Mouse (Mus musculus) midbrain, embryonic 13.5 days (tissue): ENCODE data around the gene Cbx5. TPM values are rescaled to one million over a fixed set of nuclear protein-coding genes. Genes with fewer than 3 reads are reported as not detected.

Source experiments
- ATAC-seq: fragments of 200-750 bp; cut with Nextera tagmentation; 2 replicates; pipeline ENCODE4 v1.8.0; 2017; ENCODE audit warnings: mild to moderate bottlenecking, moderate TSS enrichment, moderate library complexity
- H3K27ac ChIP-seq: fragments of 300-500 bp; sonication (generic); 2 replicates; pipeline ENCODE4 v1.5.1; 2015; ENCODE audit warnings: inconsistent platforms, mild to moderate bottlenecking, moderate library complexity
- H3K27me3 ChIP-seq: fragments of 300-500 bp; sonication (generic); 2 replicates; pipeline ENCODE4 v1.6.1; 2015; ENCODE audit warnings: mild to moderate bottlenecking, inconsistent platforms
- H3K36me3 ChIP-seq: fragments of 300-500 bp; sonication (generic); 2 replicates; pipeline ENCODE4 v1.6.1; 2015; ENCODE audit warnings: mild to moderate bottlenecking, inconsistent platforms
- H3K4me1 ChIP-seq: fragments of 300-500 bp; sonication (generic); replicated peaks from 2 replicates; pipeline ENCODE4 v1.6.1; 2015; ENCODE audit warnings: inconsistent platforms
- H3K4me2 ChIP-seq: fragments of 300-500 bp; sonication (generic); replicated peaks from 2 replicates; pipeline ENCODE4 v1.6.1; 2015; ENCODE audit warnings: moderate library complexity, mild to moderate bottlenecking, inconsistent platforms
- H3K4me3 ChIP-seq: fragments of 300-500 bp; sonication (generic); replicated peaks from 2 replicates; pipeline ENCODE4 v1.5.1; 2015; ENCODE audit warnings: mild to moderate bottlenecking, inconsistent platforms
- H3K9ac ChIP-seq: fragments of 300-500 bp; sonication (generic); replicated peaks from 2 replicates; pipeline ENCODE4 v1.6.1; 2015; ENCODE audit warnings: mild to moderate bottlenecking, inconsistent platforms
- H3K9me3 ChIP-seq: fragments of 300-500 bp; sonication (generic); 2 replicates; pipeline ENCODE4 v1.6.1; 2016; ENCODE audit warnings: mild to moderate bottlenecking, inconsistent platforms
- WGBS: fragments of 180-500 bp; shearing (Covaris S2); methylation state at CpG from one replicate; pipeline ENCODE4 v1.1.7; 2015; 5-methylcytosine and 5-hydroxymethylcytosine counted together
- polyA plus RNA-seq: library from polyadenylated mRNA; unstranded; fragments of >200 nt; fragmentation: Nextera tagmentation; extraction: Ambion mirVana; gene quantifications from 2 replicates; pipeline ENCODE4 v1.2.1, GENCODE M21; 2015

Gene Cbx5
- polyA plus RNA-seq, 1 experiment from 2014 or later: 146 TPM

- H3K36me3 ChIP-seq: no peaks in the 10 kb centered on the region
- no peak overlapping the region for H3K27ac ChIP-seq
- WGBS: 34% methylated on average over 5 of the region's 5 CpGs
- ATAC-seq: no peak
- no peak overlapping the region for H3K4me2 ChIP-seq
- no peak overlapping the region for H3K4me3 ChIP-seq
- H3K9me3 ChIP-seq: no peaks in the 10 kb centered on the region
- H3K9ac ChIP-seq: no peak overlapping the region
- peaks cover 52% of the 10 kb centered on the region for H3K4me1 ChIP-seq
- peaks cover 52% of the 10 kb centered on the region for H3K27me3 ChIP-seq
Measured at GRCm38 (mm10) chr15:103165924-103166323, 73.7 kb downstream of the Cbx5 start.

- under 1% methylated on average over 13 of the region's 13 CpGs for WGBS
- Histone ChIP-seq H3K4me3 (no peak overlapping the region), H3K9me3 (no peaks in the 10 kb centered on the region), H3K27me3 (peaks cover 47% of the 10 kb centered on the region), H3K4me1 (peaks cover 52% of the 10 kb centered on the region), H3K27ac (no peak overlapping the region), H3K36me3 (no peaks in the 10 kb centered on the region), H3K9ac (no peak overlapping the region), H3K4me2 (no peak overlapping the region)
- 0 out of 2 replicates have a peak, but pooled peaks have one; percentile 6 for ATAC-seq
Measured at GRCm38 (mm10) chr15:103165379-103165778, 74.2 kb downstream of the Cbx5 start.

- no peaks in the 10 kb centered on the region; the same call in 1 of the 2 replicates for H3K36me3 ChIP-seq
- peak overlapping the region; percentile 80 for H3K9ac ChIP-seq
- H3K27me3 ChIP-seq: peaks cover 26% of the 10 kb centered on the region
- 9% methylated on average over 25 of the region's 25 CpGs for WGBS
- H3K9me3 ChIP-seq: no peaks in the 10 kb centered on the region
- H3K4me1 ChIP-seq: peaks cover 32% of the 10 kb centered on the region
- H3K4me2 ChIP-seq: peak overlapping the region; percentile 62
- 0 out of 2 replicates have a peak overlapping the region, but pooled peaks have one; percentile 6 for H3K27ac ChIP-seq
- peak; percentile 91 for ATAC-seq
- H3K4me3 ChIP-seq: peak overlapping the region; percentile 66
Measured at GRCm38 (mm10) chr15:103163182-103163919, 76.3 kb downstream of the Cbx5 start.

- Histone ChIP-seq H3K36me3 (peaks cover 2% of the 10 kb centered on the region; the same call in 1 of the 2 replicates), H3K9ac (no peak overlapping the region), H3K4me3 (no peak overlapping the region), H3K9me3 (no peaks in the 10 kb centered on the region), H3K4me2 (no peak overlapping the region), H3K27ac (no peak overlapping the region), H3K27me3 (peaks cover 8% of the 10 kb centered on the region; the same call in 1 of the 2 replicates), H3K4me1 (peaks cover 27% of the 10 kb centered on the region)
- ATAC-seq: no peak
- 75% methylated on average over 10 of the region's 10 CpGs for WGBS
Measured at GRCm38 (mm10) chr15:103157585-103157984, 82.0 kb downstream of the Cbx5 start.

GRCm38 (mm10) chr15:103156890-103157289 is 82.7 kb downstream of the Cbx5 start:
- Histone ChIP-seq H3K27ac (no peak overlapping the region), H3K4me1 (peaks cover 20% of the 10 kb centered on the region)

GRCm38 (mm10) chr15:103155366-103156321 is 84.0 kb downstream of the Cbx5 start:
- H3K36me3 ChIP-seq: peaks cover 2% of the 10 kb centered on the region; the same call in 1 of the 2 replicates
- H3K9me3 ChIP-seq: no peaks in the 10 kb centered on the region
- peak overlapping the region; percentile 62 for H3K27ac ChIP-seq
- ATAC-seq: peak; percentile 68
- WGBS: 19% methylated on average over 32 of the region's 32 CpGs
- peaks cover 8% of the 10 kb centered on the region; the same call in 1 of the 2 replicates for H3K27me3 ChIP-seq
- H3K4me1 ChIP-seq: peaks cover 19% of the 10 kb centered on the region
- H3K4me3 ChIP-seq: no peak overlapping the region
- H3K4me2 ChIP-seq: peak overlapping the region; percentile 15
- H3K9ac ChIP-seq: peak overlapping the region; percentile 49; the same call in 1 of the 2 replicates

More at GRCm38 (mm10) chr15:103156890-103157289, 82.7 kb downstream of the Cbx5 start:
- Histone ChIP-seq H3K36me3 (peaks cover 2% of the 10 kb centered on the region; the same call in 1 of the 2 replicates), H3K9ac (no peak overlapping the region), H3K9me3 (no peaks in the 10 kb centered on the region), H3K4me2 (no peak overlapping the region), H3K27me3 (peaks cover 8% of the 10 kb centered on the region; the same call in 1 of the 2 replicates), H3K4me3 (no peak overlapping the region)
- ATAC-seq: no peak
- WGBS: 64% methylated on average over 7 of the region's 7 CpGs

- no peak overlapping the region for H3K4me2 ChIP-seq
- no peak overlapping the region for H3K9ac ChIP-seq
- peaks cover 21% of the 10 kb centered on the region for H3K4me1 ChIP-seq
- H3K9me3 ChIP-seq: no peaks in the 10 kb centered on the region
- H3K36me3 ChIP-seq: 0 out of 2 replicates have a peak, but pooled peaks cover 2% of the 10 kb centered on the region
- peaks cover 26% of the 10 kb centered on the region for H3K27me3 ChIP-seq
- H3K27ac ChIP-seq: no peak overlapping the region
- 94% methylated on average over 4 of the region's 4 CpGs for WGBS
- no peak for ATAC-seq
- H3K4me3 ChIP-seq: no peak overlapping the region
Measured at GRCm38 (mm10) chr15:103152890-103153610, 86.6 kb downstream of the Cbx5 start.

- H3K27me3 ChIP-seq: peaks cover 33% of the 10 kb centered on the region
- no peak overlapping the region for H3K4me2 ChIP-seq
- H3K27ac ChIP-seq: no peak overlapping the region
- no peak overlapping the region for H3K4me3 ChIP-seq
- H3K9ac ChIP-seq: no peak overlapping the region
- ATAC-seq: no peak
- WGBS: 83% methylated on average over 3 of the region's 3 CpGs
- H3K4me1 ChIP-seq: peaks cover 27% of the 10 kb centered on the region
- 0 out of 2 replicates have a peak, but pooled peaks cover 2% of the 10 kb centered on the region for H3K36me3 ChIP-seq
- H3K9me3 ChIP-seq: no peaks in the 10 kb centered on the region
Measured at GRCm38 (mm10) chr15:103152371-103152770, 87.2 kb downstream of the Cbx5 start.

- Histone ChIP-seq H3K4me2 (0 out of 2 replicates have a peak overlapping the region, but pooled peaks have one; percentile 80), H3K27me3 (peaks cover 67% of the 10 kb centered on the region), H3K9ac (no peak overlapping the region), H3K4me3 (no peak overlapping the region), H3K36me3 (no peaks in the 10 kb centered on the region), H3K4me1 (peaks cover 20% of the 10 kb centered on the region), H3K9me3 (no peaks in the 10 kb centered on the region), H3K27ac (no peak overlapping the region; the same call in 1 of the 2 replicates)
- peak; percentile 46; the same call in 1 of the 2 replicates for ATAC-seq
- 39% methylated on average over 9 of the region's 9 CpGs for WGBS
Measured at GRCm38 (mm10) chr15:103147779-103148178, 91.8 kb downstream of the Cbx5 start.

GRCm38 (mm10) chr15:103147422-103147690 is 92.3 kb downstream of the Cbx5 start:
- Histone ChIP-seq H3K4me1 (peaks cover 20% of the 10 kb centered on the region), H3K4me3 (peak overlapping the region; percentile 48), H3K9me3 (no peaks in the 10 kb centered on the region), H3K27me3 (peaks cover 68% of the 10 kb centered on the region), H3K27ac (peak overlapping the region; percentile 64), H3K36me3 (no peaks in the 10 kb centered on the region), H3K4me2 (peak overlapping the region; percentile 80), H3K9ac (peak overlapping the region; percentile 73; the same call in 1 of the 2 replicates)
- peak; percentile 47; the same call in 1 of the 2 replicates for ATAC-seq
- 8% methylated on average over 3 of the region's 3 CpGs for WGBS
